Mouse (Mus musculus): Measurements from ENCODE around the gene Mmp25. TPM values are rescaled to one million over a fixed set of nuclear protein-coding genes. Genes with fewer than 3 reads are reported as not detected.

Gene Mmp25
- polyA plus RNA-seq, 2 experiments, result 0.76 to 1.0 TPM

DNA sequence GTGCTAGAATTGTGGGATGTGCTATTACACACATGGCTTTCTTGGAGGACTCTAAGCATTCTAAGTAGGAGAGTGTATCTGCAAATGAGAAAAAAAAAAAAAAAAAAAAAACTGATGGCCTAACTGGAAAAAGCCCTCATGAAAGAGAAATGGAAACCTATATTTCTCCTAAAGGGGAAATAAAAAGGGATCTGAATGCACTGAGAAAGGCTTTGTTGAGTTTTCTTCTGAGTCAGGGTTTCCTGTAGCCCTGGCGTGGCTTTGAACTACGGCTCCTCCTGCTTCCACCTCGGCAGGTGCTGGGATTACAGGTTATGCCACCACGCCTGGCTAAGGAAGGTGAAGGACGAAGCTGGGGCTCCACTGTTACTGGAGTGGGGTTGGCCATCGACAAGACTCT is 8.9 kb upstream of the Mmp25 start:
- H3K4me1 ChIP-seq (ENCODE audit: control insufficient read depth, insufficient read depth, low read length), result no peaks in the 10 kb centered on the region
- DNase-seq (ENCODE audit: low spot score) (no peak), ATAC-seq (ENCODE audit: low FRiP score, low read depth) (no peak)
- H3K36me3 ChIP-seq (ENCODE audit: control insufficient read depth, insufficient read depth, low read length), result no peaks in the 10 kb centered on the region
- 47% methylated on average over 6 of the region's 6 CpGs for WGBS
- H3K27me3 ChIP-seq (ENCODE audit: control insufficient read depth, insufficient read depth, low read length), result no peaks in the 10 kb centered on the region
- no peak overlapping the region for H3K4me3 ChIP-seq (replicated peaks; ENCODE audit: low read length)
- TF ChIP-seq POLR2A (IDR thresholded peaks at IDR 0.05; ENCODE audit: borderline replicate concordance, extremely low read depth, insufficient read depth, insufficient read length), result no peak
- no peak overlapping the region for H3K9ac ChIP-seq (ENCODE audit: low read depth, low read length, severe bottlenecking)
- H3K4me2 ChIP-seq (replicated peaks; ENCODE audit: low read depth, low read length, severe bottlenecking), result no peak overlapping the region
- no peaks in the 10 kb centered on the region for H3K9me3 ChIP-seq (ENCODE audit: control insufficient read depth, low read length)
- H3K27ac ChIP-seq (replicated peaks; ENCODE audit: low read depth, low read length), result no peak overlapping the region

DNA sequence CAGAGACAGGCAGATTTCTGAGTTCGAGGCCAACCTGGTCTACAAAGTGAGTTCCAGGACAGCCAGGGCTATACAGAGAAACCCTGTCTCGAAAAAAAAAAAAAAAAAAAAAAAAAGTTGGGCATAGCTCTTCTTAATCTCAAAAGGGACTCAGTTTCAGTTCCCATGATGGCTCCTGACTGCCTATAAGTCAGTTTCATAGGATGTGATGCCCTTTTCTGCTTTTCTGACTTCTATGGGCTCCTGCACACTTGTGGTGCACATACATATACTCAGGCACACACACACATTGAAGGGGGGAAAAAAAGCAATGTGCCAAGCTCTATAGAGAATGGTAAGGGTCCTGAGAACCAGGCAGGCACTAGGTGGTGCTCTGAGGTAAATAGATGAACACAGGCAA is 8.2 kb upstream of the Mmp25 start:
- no peak for TF ChIP-seq POLR2A (IDR thresholded peaks at IDR 0.05; ENCODE audit: borderline replicate concordance, extremely low read depth, insufficient read depth, insufficient read length)

DNA sequence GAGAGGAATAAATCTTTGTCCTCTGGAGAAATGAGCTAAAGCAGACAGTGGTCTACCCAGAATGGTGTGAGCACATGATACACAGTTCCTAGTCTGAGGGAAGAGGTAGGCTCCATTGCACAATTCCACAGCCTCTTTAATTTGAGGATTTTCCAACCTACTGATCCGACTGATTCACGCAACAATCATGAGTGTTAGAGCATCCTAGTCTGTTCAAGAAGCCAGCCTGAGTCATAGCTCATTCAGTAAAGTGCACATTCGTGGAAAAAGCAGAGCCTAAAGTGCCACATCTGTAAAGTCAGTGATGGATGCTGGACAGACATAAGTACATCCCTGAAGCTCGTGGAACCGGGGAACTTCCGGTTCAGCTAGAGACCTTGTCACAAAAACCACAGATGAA is 6.3 kb upstream of the Mmp25 start:
- no peak overlapping the region for H3K4me2 ChIP-seq (replicated peaks; ENCODE audit: low read depth, low read length, severe bottlenecking)
- no peak for TF ChIP-seq POLR2A (IDR thresholded peaks at IDR 0.05; ENCODE audit: borderline replicate concordance, extremely low read depth, insufficient read depth, insufficient read length)
- DNase-seq (ENCODE audit: low spot score), result no peak
- no peak overlapping the region for H3K27ac ChIP-seq (replicated peaks; ENCODE audit: low read depth, low read length)
- no peaks in the 10 kb centered on the region for H3K27me3 ChIP-seq (ENCODE audit: control insufficient read depth, insufficient read depth, low read length)
- ATAC-seq (ENCODE audit: low FRiP score, low read depth), result no peak
- WGBS, result 82% methylated on average over 6 of the region's 6 CpGs
- H3K4me1 ChIP-seq (ENCODE audit: control insufficient read depth, insufficient read depth, low read length), result no peaks in the 10 kb centered on the region
- no peaks in the 10 kb centered on the region for H3K9me3 ChIP-seq (ENCODE audit: control insufficient read depth, low read length)
- no peak overlapping the region for H3K9ac ChIP-seq (ENCODE audit: low read depth, low read length, severe bottlenecking)
- H3K36me3 ChIP-seq (ENCODE audit: control insufficient read depth, insufficient read depth, low read length), result no peaks in the 10 kb centered on the region
- no peak overlapping the region for H3K4me3 ChIP-seq (replicated peaks; ENCODE audit: low read length)

More for the DNA sequence above, 8.2 kb upstream of the Mmp25 start:
- DNase-seq (ENCODE audit: low spot score), result no peak
- Histone ChIP-seq H3K4me3 (replicated peaks; ENCODE audit: low read length) (no peak overlapping the region), H3K9ac (ENCODE audit: low read depth, low read length, severe bottlenecking) (no peak overlapping the region), H3K36me3 (ENCODE audit: control insufficient read depth, insufficient read depth, low read length) (no peaks in the 10 kb centered on the region), H3K4me1 (ENCODE audit: control insufficient read depth, insufficient read depth, low read length) (no peaks in the 10 kb centered on the region), H3K4me2 (replicated peaks; ENCODE audit: low read depth, low read length, severe bottlenecking) (no peak overlapping the region), H3K27me3 (ENCODE audit: control insufficient read depth, insufficient read depth, low read length) (no peaks in the 10 kb centered on the region), H3K27ac (replicated peaks; ENCODE audit: low read depth, low read length) (no peak overlapping the region), H3K9me3 (ENCODE audit: control insufficient read depth, low read length) (no peaks in the 10 kb centered on the region)
- WGBS, result 70% methylated on average over 2 of the region's 2 CpGs
- no peak for ATAC-seq (ENCODE audit: low FRiP score, low read depth)

DNA sequence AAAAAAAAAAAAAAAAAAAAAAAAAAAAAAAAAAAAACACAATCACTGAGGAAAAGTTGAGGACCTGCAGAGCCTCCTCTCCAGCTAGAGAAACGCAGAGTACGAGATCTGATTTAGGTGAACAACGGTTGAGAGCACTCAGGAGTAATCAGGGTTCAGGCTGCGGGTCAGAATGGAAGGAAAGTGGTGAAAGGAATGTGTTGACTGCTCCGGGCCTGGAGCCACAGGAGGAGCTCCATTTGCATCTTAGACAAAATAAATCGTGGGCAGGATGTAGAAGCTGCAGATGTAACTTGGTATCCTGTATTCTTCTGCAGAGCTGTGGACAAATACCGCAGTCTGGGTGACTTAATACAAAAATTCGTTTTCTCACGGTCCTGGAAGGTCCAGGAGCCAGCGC is 817 bp upstream of the Mmp25 start:
- no peak for TF ChIP-seq POLR2A (IDR thresholded peaks at IDR 0.05; ENCODE audit: borderline replicate concordance, extremely low read depth, insufficient read depth, insufficient read length)
- no peaks in the 10 kb centered on the region for H3K36me3 ChIP-seq (ENCODE audit: control insufficient read depth, insufficient read depth, low read length)
- H3K4me3 ChIP-seq (replicated peaks; ENCODE audit: low read length), result no peak overlapping the region
- ATAC-seq (ENCODE audit: low FRiP score, low read depth) (no peak), DNase-seq (ENCODE audit: low spot score) (no peak)
- no peak overlapping the region for H3K27ac ChIP-seq (replicated peaks; ENCODE audit: low read depth, low read length)
- H3K9ac ChIP-seq (ENCODE audit: low read depth, low read length, severe bottlenecking), result no peak overlapping the region
- no peak overlapping the region for H3K4me2 ChIP-seq (replicated peaks; ENCODE audit: low read depth, low read length, severe bottlenecking)
- H3K27me3 ChIP-seq (ENCODE audit: control insufficient read depth, insufficient read depth, low read length), result peaks cover 15% of the 10 kb centered on the region; the same call in 1 of the 2 replicates
- H3K4me1 ChIP-seq (ENCODE audit: control insufficient read depth, insufficient read depth, low read length), result no peaks in the 10 kb centered on the region
- WGBS, result 39% methylated on average over 10 of the region's 10 CpGs
- no peaks in the 10 kb centered on the region for H3K9me3 ChIP-seq (ENCODE audit: control insufficient read depth, low read length)

DNA sequence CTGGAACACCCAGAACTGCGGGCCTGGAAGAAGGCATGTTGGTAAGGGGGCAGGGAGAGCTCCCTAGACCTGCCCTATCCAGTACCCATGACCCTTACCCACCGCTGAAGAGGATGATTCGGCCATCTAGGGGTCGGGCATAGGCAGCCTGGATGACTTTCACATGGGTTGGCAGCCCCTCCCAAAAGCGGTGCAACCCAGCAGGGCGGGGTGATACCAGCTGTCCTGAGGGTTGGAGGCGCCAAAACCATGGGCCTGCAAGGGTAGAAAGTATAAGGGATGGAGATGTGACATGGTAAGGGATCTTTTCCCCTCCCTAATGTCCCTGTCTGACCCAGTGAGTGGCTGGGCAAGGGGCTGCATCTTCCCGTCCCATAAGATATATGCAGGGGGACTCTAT is 13.8 kb downstream of the Mmp25 start:
- Histone ChIP-seq H3K4me2 (replicated peaks; ENCODE audit: low read depth, low read length, severe bottlenecking) (no peak overlapping the region), H3K4me3 (replicated peaks; ENCODE audit: low read length) (no peak overlapping the region), H3K9me3 (ENCODE audit: control insufficient read depth, low read length) (no peaks in the 10 kb centered on the region), H3K27ac (replicated peaks; ENCODE audit: low read depth, low read length) (no peak overlapping the region), H3K27me3 (ENCODE audit: control insufficient read depth, insufficient read depth, low read length) (no peaks in the 10 kb centered on the region), H3K9ac (ENCODE audit: low read depth, low read length, severe bottlenecking) (no peak overlapping the region), H3K4me1 (ENCODE audit: control insufficient read depth, insufficient read depth, low read length) (no peaks in the 10 kb centered on the region), H3K36me3 (ENCODE audit: control insufficient read depth, insufficient read depth, low read length) (no peaks in the 10 kb centered on the region)
- ATAC-seq (ENCODE audit: low FRiP score, low read depth), result no peak
- no peak for DNase-seq (ENCODE audit: low spot score)
- 88% methylated on average over 8 of the region's 8 CpGs for WGBS
- TF ChIP-seq POLR2A (IDR thresholded peaks at IDR 0.05; ENCODE audit: borderline replicate concordance, extremely low read depth, insufficient read depth, insufficient read length), result no peak
